Mouse (Mus musculus): ENCODE data around the gene Bysl. TPM values are rescaled to one million over a fixed set of nuclear protein-coding genes. Genes with fewer than 3 reads are reported as not detected.
"Not testable (repeated sequence)": the region's sequence is repeated elsewhere in the genome, so short reads cannot be mapped to it uniquely, and the experiment has no call there.

Bysl gene
- 24.5 and 25.9 TPM in 2 replicates for polyA plus RNA-seq (2015; fragmentation: Nextera tagmentation; extraction: Ambion mirVana)

- Histone ChIP-seq H3K27ac (ENCODE audit: low read length) (peak within 1 kb of the TSS; percentile 52), H3K4me2 (replicated peaks; ENCODE audit: low read depth, low read length) (peak within 1 kb of the TSS; percentile 89), H3K4me1 (ENCODE audit: insufficient read depth, low read length) (peaks cover 20% of the 10 kb centered on the region), H3K9ac (replicated peaks; ENCODE audit: low read length) (peak within 1 kb of the TSS; percentile 82), H3K27me3 (ENCODE audit: insufficient read depth, low read length) (no peaks in the 10 kb centered on the region), H3K9me3 (ENCODE audit: low read length) (no peaks in the 10 kb centered on the region), H3K36me3 (ENCODE audit: insufficient read depth, low read length) (peaks cover 12% of the 10 kb centered on the region; the same call in 1 of the 2 replicates), H3K4me3 (ENCODE audit: low read length) (peak within 1 kb of the TSS; percentile 90)
- ATAC-seq (ENCODE audit: low FRiP score, low TSS enrichment), result peak; percentile 94
- under 1% methylated on average over 59 of the region's 59 CpGs for WGBS
These were observed at the start of gene Bysl, which contains the start of the genes Med20 and Gm20517 for GRCm38 (mm10) chr17:47610849-47611660. TSS of gene Bysl (minus strand) at chr17:47611492. TSS of gene Med20 (plus strand) at chr17:47611582. TSS of gene Gm20517 (plus strand) at chr17:47611589.

- Histone ChIP-seq H3K4me1 (ENCODE audit: insufficient read depth, low read length) (no peaks in the 10 kb centered on the region), H3K27ac (ENCODE audit: low read length) (no peak overlapping the region), H3K4me2 (replicated peaks; ENCODE audit: low read depth, low read length) (no peak overlapping the region), H3K27me3 (ENCODE audit: insufficient read depth, low read length) (no peaks in the 10 kb centered on the region), H3K4me3 (ENCODE audit: low read length) (no peak overlapping the region), H3K9me3 (ENCODE audit: low read length) (no peaks in the 10 kb centered on the region), H3K9ac (replicated peaks; ENCODE audit: low read length) (no peak overlapping the region), H3K36me3 (ENCODE audit: insufficient read depth, low read length) (no peaks in the 10 kb centered on the region)
- 88% methylated on average over 3 of the region's 3 CpGs for WGBS
- no peak for ATAC-seq (ENCODE audit: low FRiP score, low TSS enrichment)
These were observed 47.5 kb upstream of the Bysl start for GRCm38 (mm10) chr17:47658741-47659243.

- no peaks in the 10 kb centered on the region for H3K9me3 ChIP-seq (ENCODE audit: low read length)
- H3K27ac ChIP-seq (ENCODE audit: low read length), result no peak overlapping the region
- H3K9ac ChIP-seq (replicated peaks; ENCODE audit: low read length), result no peak overlapping the region
- no peaks in the 10 kb centered on the region for H3K4me1 ChIP-seq (ENCODE audit: insufficient read depth, low read length)
- H3K4me3 ChIP-seq (ENCODE audit: low read length), result no peak overlapping the region
- WGBS, result 79% methylated on average over 4 of the region's 4 CpGs
- no peak for ATAC-seq (ENCODE audit: low FRiP score, low TSS enrichment)
- H3K27me3 ChIP-seq (ENCODE audit: insufficient read depth, low read length), result no peaks in the 10 kb centered on the region
- H3K4me2 ChIP-seq (replicated peaks; ENCODE audit: low read depth, low read length), result no peak overlapping the region
- no peaks in the 10 kb centered on the region for H3K36me3 ChIP-seq (ENCODE audit: insufficient read depth, low read length)
These were observed 46.6 kb upstream of the Bysl start for GRCm38 (mm10) chr17:47657901-47658300.

GRCm38 (mm10) chr17:47655697-47656096, 44.4 kb upstream of the Bysl start:
- Histone ChIP-seq H3K36me3 (ENCODE audit: insufficient read depth, low read length) (no peaks in the 10 kb centered on the region), H3K4me3 (ENCODE audit: low read length) (no peak overlapping the region), H3K9ac (replicated peaks; ENCODE audit: low read length) (no peak overlapping the region), H3K4me2 (replicated peaks; ENCODE audit: low read depth, low read length) (no peak overlapping the region), H3K27ac (ENCODE audit: low read length) (no peak overlapping the region), H3K27me3 (ENCODE audit: insufficient read depth, low read length) (no peaks in the 10 kb centered on the region), H3K4me1 (ENCODE audit: insufficient read depth, low read length) (no peaks in the 10 kb centered on the region), H3K9me3 (ENCODE audit: low read length) (no peaks in the 10 kb centered on the region)
- no peak for ATAC-seq (ENCODE audit: low FRiP score, low TSS enrichment)
- 78% methylated on average over 5 of the region's 5 CpGs for WGBS

GRCm38 (mm10) chr17:47654346-47654745, 43.1 kb upstream of the Bysl start:
- H3K4me2 ChIP-seq (replicated peaks; ENCODE audit: low read depth, low read length); H3K27ac ChIP-seq (ENCODE audit: low read length); H3K9me3 ChIP-seq (ENCODE audit: low read length); H3K36me3 ChIP-seq (ENCODE audit: insufficient read depth, low read length); H3K9ac ChIP-seq (replicated peaks; ENCODE audit: low read length); H3K4me3 ChIP-seq (ENCODE audit: low read length); H3K27me3 ChIP-seq (ENCODE audit: insufficient read depth, low read length); ATAC-seq (ENCODE audit: low FRiP score, low TSS enrichment); H3K4me1 ChIP-seq (ENCODE audit: insufficient read depth, low read length): not testable (repeated sequence)
- 95% methylated on average over 8 of the region's 8 CpGs for whole genome bisulfite sequencing

- no peak overlapping the region for H3K4me3 ChIP-seq (ENCODE audit: low read length)
- H3K9ac ChIP-seq (replicated peaks; ENCODE audit: low read length), result no peak overlapping the region
- no peaks in the 10 kb centered on the region for H3K36me3 ChIP-seq (ENCODE audit: insufficient read depth, low read length)
- ATAC-seq (ENCODE audit: low FRiP score, low TSS enrichment), result no peak
- 83% methylated on average over 2 of the region's 2 CpGs for WGBS
- no peaks in the 10 kb centered on the region for H3K9me3 ChIP-seq (ENCODE audit: low read length)
- no peaks in the 10 kb centered on the region for H3K27me3 ChIP-seq (ENCODE audit: insufficient read depth, low read length)
- no peak overlapping the region for H3K4me2 ChIP-seq (replicated peaks; ENCODE audit: low read depth, low read length)
- no peak overlapping the region for H3K27ac ChIP-seq (ENCODE audit: low read length)
- H3K4me1 ChIP-seq (ENCODE audit: insufficient read depth, low read length), result no peaks in the 10 kb centered on the region
These were observed 40.7 kb upstream of the Bysl start for GRCm38 (mm10) chr17:47651953-47652352.

- H3K4me2 ChIP-seq (replicated peaks; ENCODE audit: low read depth, low read length), result no peak overlapping the region
- H3K9me3 ChIP-seq (ENCODE audit: low read length), result no peaks in the 10 kb centered on the region
- no peak overlapping the region for H3K9ac ChIP-seq (replicated peaks; ENCODE audit: low read length)
- H3K4me3 ChIP-seq (ENCODE audit: low read length), result no peak overlapping the region
- no peak for ATAC-seq (ENCODE audit: low FRiP score, low TSS enrichment)
- H3K36me3 ChIP-seq (ENCODE audit: insufficient read depth, low read length), result no peaks in the 10 kb centered on the region
- H3K27me3 ChIP-seq (ENCODE audit: insufficient read depth, low read length), result no peaks in the 10 kb centered on the region
- no peaks in the 10 kb centered on the region for H3K4me1 ChIP-seq (ENCODE audit: insufficient read depth, low read length)
- H3K27ac ChIP-seq (ENCODE audit: low read length), result no peak overlapping the region
- WGBS, result 68% methylated on average over 4 of the region's 4 CpGs
These were observed 37.7 kb upstream of the Bysl start for GRCm38 (mm10) chr17:47648966-47649365.

- Histone ChIP-seq H3K9me3 (ENCODE audit: low read length) (no peaks in the 10 kb centered on the region), H3K9ac (replicated peaks; ENCODE audit: low read length) (no peak overlapping the region)
These were observed 35.4 kb upstream of the Bysl start for GRCm38 (mm10) chr17:47646683-47647082.

GRCm38 (mm10) chr17:47642992-47643391, 31.7 kb upstream of the Bysl start:
- no peaks in the 10 kb centered on the region for H3K4me1 ChIP-seq (ENCODE audit: insufficient read depth, low read length)
- H3K4me2 ChIP-seq (replicated peaks; ENCODE audit: low read depth, low read length), result no peak overlapping the region
- no peaks in the 10 kb centered on the region for H3K9me3 ChIP-seq (ENCODE audit: low read length)
- no peak overlapping the region for H3K27ac ChIP-seq (ENCODE audit: low read length)
- ATAC-seq (ENCODE audit: low FRiP score, low TSS enrichment), result no peak
- H3K36me3 ChIP-seq (ENCODE audit: insufficient read depth, low read length), result no peaks in the 10 kb centered on the region
- H3K4me3 ChIP-seq (ENCODE audit: low read length), result no peak overlapping the region
- WGBS, result 75% methylated on average over 2 of the region's 2 CpGs
- H3K27me3 ChIP-seq (ENCODE audit: insufficient read depth, low read length), result no peaks in the 10 kb centered on the region
- no peak overlapping the region for H3K9ac ChIP-seq (replicated peaks; ENCODE audit: low read length)

More at GRCm38 (mm10) chr17:47646683-47647082, 35.4 kb upstream of the Bysl start:
- Histone ChIP-seq H3K4me3 (ENCODE audit: low read length) (no peak overlapping the region), H3K36me3 (ENCODE audit: insufficient read depth, low read length) (no peaks in the 10 kb centered on the region), H3K27ac (ENCODE audit: low read length) (no peak overlapping the region), H3K27me3 (ENCODE audit: insufficient read depth, low read length) (no peaks in the 10 kb centered on the region), H3K4me2 (replicated peaks; ENCODE audit: low read depth, low read length) (no peak overlapping the region), H3K4me1 (ENCODE audit: insufficient read depth, low read length) (no peaks in the 10 kb centered on the region)
- no peak for ATAC-seq (ENCODE audit: low FRiP score, low TSS enrichment)
- 88% methylated on average over 1 of the region's 1 CpGs for WGBS

Measured in kidney, embryonic 16.5 days (tissue).